Mouse (Mus musculus) CH12.LX (cell line): ENCODE data around the gene 4931406P16Rik.

Experiments
- BHLHE40 ChIP-seq: IDR thresholded peaks from 2 replicates; pipeline ENCODE4 v1.6.1; 2011; ENCODE audit warnings: mild to moderate bottlenecking, low read depth, low read length, improper control_type of control experiment
- POLR2A ChIP-seq: IDR thresholded peaks from 2 replicates; pipeline ENCODE4 v1.6.1; 2011; ENCODE audit warnings: low read depth, mild to moderate bottlenecking, improper control_type of control experiment, low read length
- ZC3H11A ChIP-seq: IDR thresholded peaks from 2 replicates; pipeline ENCODE4 v1.6.1; 2012; ENCODE audit warnings: low read depth, mild to moderate bottlenecking, inconsistent platforms, low read length, improper control_type of control experiment

DNA sequence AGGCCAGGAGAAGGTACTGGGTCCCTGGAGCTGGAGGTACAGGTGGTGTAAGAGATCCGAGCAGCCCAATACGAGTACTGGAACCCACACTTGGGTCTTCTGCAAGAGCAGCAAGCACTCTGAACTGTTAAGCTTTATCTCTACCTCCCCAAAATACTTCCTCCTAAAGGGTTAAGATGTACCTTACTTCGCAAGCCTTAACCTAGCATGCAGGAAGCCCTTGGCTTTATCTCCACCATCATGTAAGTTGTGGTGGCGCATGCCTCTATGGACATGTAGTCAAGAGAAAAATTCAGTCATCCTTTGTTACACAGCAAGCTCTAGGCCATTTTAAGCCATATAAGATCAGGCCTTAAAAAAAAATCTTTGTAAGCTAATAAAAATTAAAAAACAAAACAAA, 33.2 kb upstream of the 4931406P16Rik start:
- no peak for TF ChIP-seq POLR2A
- no peak for TF ChIP-seq ZC3H11A
- no peak for TF ChIP-seq BHLHE40
